Mouse (Mus musculus) hindbrain, postnatal 0 days (tissue): ENCODE results near the gene Ogfr. TPM values are rescaled to one million over a fixed set of nuclear protein-coding genes. Genes with fewer than 3 reads are reported as not detected.

Experiments used
- ATAC-seq: fragments of 200-750 bp; cut with Nextera tagmentation; 2 replicates; pipeline ENCODE4 v1.8.0; 2017; ENCODE audit warnings: mild to moderate bottlenecking, moderate TSS enrichment, moderate library complexity
- DNase-seq: peaks from one replicate; pipeline ENCODE4 v3.0.0-alpha.2; 2015; ENCODE audit warnings: low spot score
- H3K27ac ChIP-seq: fragments of 300-500 bp; sonication (generic); 2 replicates; pipeline ENCODE4 v1.5.1; 2014; ENCODE audit warnings: mild to moderate bottlenecking
- H3K27me3 ChIP-seq: fragments of 300-500 bp; sonication (generic); 2 replicates; pipeline ENCODE4 v1.6.1; 2014; ENCODE audit warnings: low read length, mixed read lengths; ENCODE audit not compliant: insufficient read depth
- H3K36me3 ChIP-seq: fragments of 300-500 bp; sonication (generic); 2 replicates; pipeline ENCODE4 v1.6.1; 2014; ENCODE audit warnings: low read length, mixed read lengths; ENCODE audit not compliant: insufficient read depth
- H3K4me1 ChIP-seq: fragments of 300-500 bp; sonication (generic); 2 replicates; pipeline ENCODE4 v1.6.1; 2014; ENCODE audit warnings: antibody characterized with exemption, low read length, mixed read lengths; ENCODE audit not compliant: insufficient read depth
- H3K4me2 ChIP-seq: fragments of 300-500 bp; sonication (generic); 2 replicates; pipeline ENCODE4 v1.6.1; 2014; ENCODE audit warnings: low read depth, mild to moderate bottlenecking, low read length, moderate library complexity, mixed read lengths
- H3K4me3 ChIP-seq: fragments of 300-500 bp; sonication (generic); 2 replicates; pipeline ENCODE4 v1.5.1; 2014; ENCODE audit warnings: low read length
- H3K9ac ChIP-seq: fragments of 300-500 bp; sonication (generic); replicated peaks from 2 replicates; pipeline ENCODE4 v1.6.1; 2014; ENCODE audit warnings: mild to moderate bottlenecking, low read length, moderate library complexity, mixed read lengths
- H3K9me3 ChIP-seq: fragments of 300-500 bp; sonication (generic); 2 replicates; pipeline ENCODE4 v1.6.1; 2016; ENCODE audit warnings: low read length, mixed read lengths
- CTCF ChIP-seq: IDR thresholded peaks from 2 replicates; pipeline ENCODE4 v1.5.1; 2016; ENCODE audit warnings: antibody characterized with exemption, control low read depth, low read depth
- WGBS: fragments of 180-500 bp; shearing (Covaris S2); extraction: QIAGEN DNeasy Blood & Tissue Kit; methylation state at CpG from one replicate; pipeline ENCODE4 v1.1.7; 2014; 5-methylcytosine and 5-hydroxymethylcytosine counted together
- polyA plus RNA-seq: library from polyadenylated mRNA; unstranded; fragments of >200 nt; fragmentation: Nextera tagmentation; extraction: Ambion mirVana; gene quantifications from 2 replicates; pipeline ENCODE4 v1.2.1, GENCODE M21; 2015
- total RNA-seq: library from RNA; depleted of rRNA; stranded (reverse); fragments of >200 nt; gene quantifications from 2 replicates; pipeline ENCODE4 v1.2.3, GENCODE M21; 2014; rRNA removed

Gene Ogfr
- total RNA-seq (88.5 and 106 TPM in 2 replicates), polyA plus RNA-seq (82.9 and 84.4 TPM in 2 replicates)

GRCm38 (mm10) chr2:180589123-180589831, at the start of gene Ogfr:
Gene Ogfr (plus strand): TSS chr2:180589245.
- H3K4me3 ChIP-seq = peak within 1 kb of the TSS; percentile 90
- H3K4me1 ChIP-seq = peaks cover 7% of the 10 kb centered on the region
- TF ChIP-seq CTCF = peak; percentile 32
- H3K9ac ChIP-seq = peak within 1 kb of the TSS; percentile 87
- WGBS = under 1% methylated on average over 63 of the region's 67 CpGs
- peak within 1 kb of the TSS; percentile 88 for H3K4me2 ChIP-seq
- no peaks in the 10 kb centered on the region for H3K9me3 ChIP-seq
- H3K27me3 ChIP-seq = no peaks in the 10 kb centered on the region
- H3K36me3 ChIP-seq = peaks cover 45% of the 10 kb centered on the region
- peak within 1 kb of the TSS; percentile 97 for H3K27ac ChIP-seq
- DNase-seq (peak; percentile 91), ATAC-seq (peak; percentile 92)

- no peak for ATAC-seq
- H3K4me1 ChIP-seq = 0 out of 2 replicates have a peak, but pooled peaks cover 8% of the 10 kb centered on the region
- H3K4me3 ChIP-seq = no peak overlapping the region
- no peak for DNase-seq
- H3K36me3 ChIP-seq = no peaks in the 10 kb centered on the region
- no peak overlapping the region for H3K4me2 ChIP-seq
- H3K27ac ChIP-seq = no peak overlapping the region
- TF ChIP-seq CTCF = no peak
- no peaks in the 10 kb centered on the region for H3K27me3 ChIP-seq
- 41% methylated on average over 2 of the region's 2 CpGs for WGBS
- H3K9ac ChIP-seq = no peak overlapping the region
- H3K9me3 ChIP-seq = no peaks in the 10 kb centered on the region
Observed at GRCm38 (mm10) chr2:180543675-180544074, 45.4 kb upstream of the Ogfr start.

DNA sequence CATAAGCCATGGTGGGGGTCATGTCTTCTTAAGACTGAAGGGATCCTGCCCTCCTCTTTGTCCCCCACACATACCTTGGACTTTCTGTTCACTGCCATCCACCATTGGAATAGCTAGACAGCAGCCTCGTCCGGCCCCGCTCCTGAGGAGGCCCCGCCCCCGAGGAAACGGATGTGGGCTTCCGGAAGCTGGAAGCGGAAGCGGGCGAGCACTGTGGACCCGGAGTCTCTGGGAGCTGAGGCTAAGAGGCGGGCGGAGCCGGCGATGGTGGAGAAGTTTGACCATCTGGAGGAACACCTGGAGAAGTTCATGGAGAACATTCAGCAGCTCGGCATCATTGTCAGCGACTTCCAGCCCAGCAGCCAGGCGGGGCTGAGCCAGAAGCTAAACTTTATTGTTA, 44.0 kb upstream of the Ogfr start:
- no peak for ATAC-seq

GRCm38 (mm10) chr2:180547384-180548106, 41.5 kb upstream of the Ogfr start:
- TF ChIP-seq CTCF = no peak
- no peak overlapping the region for H3K4me3 ChIP-seq
- ATAC-seq (peak; percentile 80), DNase-seq (peak; percentile 72)
- WGBS = 6% methylated on average over 8 of the region's 8 CpGs
- no peak overlapping the region for H3K9ac ChIP-seq
- peak overlapping the region; percentile 36 for H3K4me2 ChIP-seq
- H3K4me1 ChIP-seq = 0 out of 2 replicates have a peak, but pooled peaks cover 8% of the 10 kb centered on the region
- no peaks in the 10 kb centered on the region for H3K27me3 ChIP-seq
- H3K9me3 ChIP-seq = no peaks in the 10 kb centered on the region
- H3K27ac ChIP-seq = no peak overlapping the region
- H3K36me3 ChIP-seq = no peaks in the 10 kb centered on the region

More for the DNA sequence above, 44.0 kb upstream of the Ogfr start:
- Histone ChIP-seq H3K9me3 (no peaks in the 10 kb centered on the region), H3K4me1 (0 out of 2 replicates have a peak, but pooled peaks cover 8% of the 10 kb centered on the region), H3K27ac (no peak overlapping the region), H3K27me3 (no peaks in the 10 kb centered on the region), H3K36me3 (no peaks in the 10 kb centered on the region), H3K4me3 (no peak overlapping the region), H3K9ac (no peak overlapping the region), H3K4me2 (no peak overlapping the region)
- no peak for TF ChIP-seq CTCF
- no peak for DNase-seq
- 84% methylated on average over 18 of the region's 18 CpGs for WGBS

DNA sequence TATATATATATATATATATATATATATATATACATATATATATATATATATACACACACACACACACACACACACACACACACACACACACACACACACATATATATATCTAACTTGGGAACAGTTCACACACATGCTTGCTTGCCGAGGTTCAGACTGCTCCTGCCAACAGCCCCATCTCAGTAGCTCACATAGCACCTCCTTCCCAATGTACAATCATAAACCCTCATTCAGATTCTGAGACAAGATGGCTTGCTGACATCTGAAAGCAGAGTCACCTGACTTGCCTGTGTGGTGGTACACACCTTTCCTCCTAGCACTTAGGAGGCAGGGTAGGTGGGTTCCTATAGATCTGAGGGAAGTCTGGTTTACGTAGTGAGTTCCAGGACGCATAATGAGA, 36.7 kb upstream of the Ogfr start:
- Histone ChIP-seq H3K4me1 (0 out of 2 replicates have a peak, but pooled peaks cover 4% of the 10 kb centered on the region), H3K4me2 (no peak overlapping the region), H3K27ac (no peak overlapping the region), H3K36me3 (no peaks in the 10 kb centered on the region), H3K27me3 (no peaks in the 10 kb centered on the region), H3K4me3 (no peak overlapping the region), H3K9ac (no peak overlapping the region), H3K9me3 (no peaks in the 10 kb centered on the region)
- DNase-seq = no peak
- ATAC-seq = no peak
- 82% methylated on average over 3 of the region's 3 CpGs for WGBS
- TF ChIP-seq CTCF = no peak

DNA sequence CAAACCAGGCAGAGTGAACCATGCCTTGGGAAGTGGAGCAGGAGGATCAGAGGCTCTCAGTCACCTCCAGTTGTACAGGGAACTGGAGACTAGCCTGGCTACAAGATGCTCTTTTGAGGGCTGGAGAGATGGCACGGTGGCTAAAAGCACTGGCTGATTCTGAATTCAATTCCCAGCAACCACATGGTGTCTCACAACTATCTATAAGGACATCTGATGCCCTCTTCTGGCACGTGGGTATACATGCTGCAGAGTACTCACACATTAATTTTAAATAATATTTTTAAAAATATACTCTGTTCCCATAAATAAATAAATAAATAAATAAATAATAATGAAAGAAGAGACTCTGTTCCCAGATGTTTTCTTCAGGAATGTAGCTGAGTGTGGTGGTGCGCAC, 33.8 kb upstream of the Ogfr start:
- peak; percentile 48 for DNase-seq
- Histone ChIP-seq H3K27ac (no peak overlapping the region), H3K4me3 (no peak overlapping the region), H3K4me1 (no peaks in the 10 kb centered on the region), H3K27me3 (no peaks in the 10 kb centered on the region), H3K9me3 (no peaks in the 10 kb centered on the region), H3K36me3 (no peaks in the 10 kb centered on the region), H3K4me2 (no peak overlapping the region), H3K9ac (no peak overlapping the region)
- TF ChIP-seq CTCF = peak; percentile 40
- ATAC-seq = no peak
- WGBS = 40% methylated on average over 3 of the region's 3 CpGs
